Mouse (Mus musculus): ENCODE measurements around the gene Abi3. TPM values are rescaled to one million over a fixed set of nuclear protein-coding genes. Genes with fewer than 3 reads are reported as not detected.

Abi3 gene
- total and polyA plus RNA-seq, 2 experiments from 2014 or later, result 1.1 to 1.5 TPM

- Histone ChIP-seq H3K4me3 (ENCODE audit: low read depth, low read length) (no peak overlapping the region), H3K27me3 (ENCODE audit: insufficient read depth, low read length) (peaks cover 42% of the 10 kb centered on the region), H3K27ac (ENCODE audit: low read depth, low read length) (no peak overlapping the region), H3K9me3 (ENCODE audit: low read length) (no peaks in the 10 kb centered on the region), H3K4me2 (ENCODE audit: low read depth, low read length, poor library complexity, severe bottlenecking) (no peak overlapping the region), H3K9ac (replicated peaks; ENCODE audit: low read length, poor library complexity, severe bottlenecking) (no peak overlapping the region), H3K36me3 (ENCODE audit: insufficient read depth, low read length) (no peaks in the 10 kb centered on the region), H3K4me1 (ENCODE audit: insufficient read depth, low read length) (0 out of 2 replicates have a peak, but pooled peaks cover 2% of the 10 kb centered on the region)
- WGBS, result 76% methylated on average over 6 of the region's 6 CpGs
- ATAC-seq (ENCODE audit: low FRiP score), result no peak
- no peak for TF ChIP-seq CTCF (IDR thresholded peaks at IDR 0.05)
- no peak for DNase-seq (ENCODE audit: low spot score)
Observed at GRCm38 (mm10) chr11:95836433-95836832, 5.8 kb downstream of the Abi3 start.

- Histone ChIP-seq H3K36me3 (ENCODE audit: insufficient read depth, low read length) (no peaks in the 10 kb centered on the region), H3K9ac (replicated peaks; ENCODE audit: low read length, poor library complexity, severe bottlenecking) (no peak overlapping the region), H3K9me3 (ENCODE audit: low read length) (no peaks in the 10 kb centered on the region), H3K4me1 (ENCODE audit: insufficient read depth, low read length) (peaks cover 4% of the 10 kb centered on the region; the same call in 1 of the 2 replicates), H3K4me2 (ENCODE audit: low read depth, low read length, poor library complexity, severe bottlenecking) (no peak overlapping the region), H3K27me3 (ENCODE audit: insufficient read depth, low read length) (peaks cover 48% of the 10 kb centered on the region), H3K27ac (ENCODE audit: low read depth, low read length) (no peak overlapping the region), H3K4me3 (ENCODE audit: low read depth, low read length) (no peak overlapping the region)
- no peak for TF ChIP-seq CTCF (IDR thresholded peaks at IDR 0.05)
- 52% methylated on average over 6 of the region's 6 CpGs for WGBS
- DNase-seq (ENCODE audit: low spot score) (no peak), ATAC-seq (ENCODE audit: low FRiP score) (no peak)
Observed at GRCm38 (mm10) chr11:95835832-95836231, 6.4 kb downstream of the Abi3 start.

GRCm38 (mm10) chr11:95834742-95835710, 7.2 kb downstream of the Abi3 start:
- WGBS, result 19% methylated on average over 15 of the region's 15 CpGs
- H3K27ac ChIP-seq (ENCODE audit: low read depth, low read length), result no peak overlapping the region
- no peak overlapping the region for H3K4me3 ChIP-seq (ENCODE audit: low read depth, low read length)
- H3K27me3 ChIP-seq (ENCODE audit: insufficient read depth, low read length), result peaks cover 56% of the 10 kb centered on the region
- H3K9ac ChIP-seq (replicated peaks; ENCODE audit: low read length, poor library complexity, severe bottlenecking), result no peak overlapping the region
- TF ChIP-seq CTCF (IDR thresholded peaks at IDR 0.05), result no peak
- H3K9me3 ChIP-seq (ENCODE audit: low read length), result no peaks in the 10 kb centered on the region
- DNase-seq (ENCODE audit: low spot score) (no peak), ATAC-seq (ENCODE audit: low FRiP score) (no peak)
- H3K4me2 ChIP-seq (ENCODE audit: low read depth, low read length, poor library complexity, severe bottlenecking), result no peak overlapping the region
- peaks cover 8% of the 10 kb centered on the region; the same call in 1 of the 2 replicates for H3K4me1 ChIP-seq (ENCODE audit: insufficient read depth, low read length)
- H3K36me3 ChIP-seq (ENCODE audit: insufficient read depth, low read length), result no peaks in the 10 kb centered on the region

DNA sequence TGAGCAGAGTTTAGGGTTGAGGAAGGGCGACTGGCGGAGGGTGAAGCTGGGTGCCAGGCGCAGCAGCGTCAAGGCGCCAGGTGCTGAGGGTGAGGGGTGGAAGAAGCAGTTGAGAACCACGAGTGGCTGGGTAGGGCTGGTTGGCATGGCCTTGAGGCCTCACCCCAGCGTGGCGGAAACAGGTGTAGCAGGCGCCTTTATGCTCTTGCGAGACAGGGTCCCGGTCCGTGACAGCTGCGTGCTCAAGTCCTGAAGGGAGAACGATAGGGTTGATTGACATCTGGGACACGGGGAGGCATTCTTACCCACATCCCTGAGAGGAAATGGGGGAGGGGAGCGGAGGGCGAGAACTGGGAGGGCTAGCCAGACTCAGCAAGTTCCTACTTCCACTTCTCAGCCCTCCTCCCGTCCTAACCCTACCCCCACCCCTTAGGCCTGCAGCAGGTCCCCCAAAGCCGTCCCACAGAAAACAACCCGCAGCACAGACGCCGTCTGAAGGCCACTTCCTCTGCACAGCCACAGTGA, 8.1 kb downstream of the Abi3 start:
- Histone ChIP-seq H3K36me3 (ENCODE audit: insufficient read depth, low read length) (no peaks in the 10 kb centered on the region), H3K27me3 (ENCODE audit: insufficient read depth, low read length) (peaks cover 64% of the 10 kb centered on the region), H3K9me3 (ENCODE audit: low read length) (no peaks in the 10 kb centered on the region), H3K4me1 (ENCODE audit: insufficient read depth, low read length) (peaks cover 8% of the 10 kb centered on the region; the same call in 1 of the 2 replicates), H3K9ac (replicated peaks; ENCODE audit: low read length, poor library complexity, severe bottlenecking) (no peak overlapping the region), H3K4me2 (ENCODE audit: low read depth, low read length, poor library complexity, severe bottlenecking) (no peak overlapping the region), H3K4me3 (ENCODE audit: low read depth, low read length) (no peak overlapping the region), H3K27ac (ENCODE audit: low read depth, low read length) (no peak overlapping the region)
- 7% methylated on average over 21 of the region's 22 CpGs for WGBS
- ATAC-seq (ENCODE audit: low FRiP score), result no peak
- no peak for TF ChIP-seq CTCF (IDR thresholded peaks at IDR 0.05)
- no peak for DNase-seq (ENCODE audit: low spot score)

GRCm38 (mm10) chr11:95833631-95834142, 8.6 kb downstream of the Abi3 start:
- DNase-seq (ENCODE audit: low spot score) (no peak), ATAC-seq (ENCODE audit: low FRiP score) (no peak)
- Histone ChIP-seq H3K36me3 (ENCODE audit: insufficient read depth, low read length) (no peaks in the 10 kb centered on the region), H3K27me3 (ENCODE audit: insufficient read depth, low read length) (peaks cover 69% of the 10 kb centered on the region), H3K9me3 (ENCODE audit: low read length) (no peaks in the 10 kb centered on the region), H3K4me3 (ENCODE audit: low read depth, low read length) (no peak overlapping the region), H3K4me2 (ENCODE audit: low read depth, low read length, poor library complexity, severe bottlenecking) (no peak overlapping the region), H3K4me1 (ENCODE audit: insufficient read depth, low read length) (peaks cover 8% of the 10 kb centered on the region; the same call in 1 of the 2 replicates), H3K9ac (replicated peaks; ENCODE audit: low read length, poor library complexity, severe bottlenecking) (no peak overlapping the region), H3K27ac (ENCODE audit: low read depth, low read length) (no peak overlapping the region)
- TF ChIP-seq CTCF (IDR thresholded peaks at IDR 0.05), result no peak
- WGBS, result 7% methylated on average over 18 of the region's 18 CpGs

Data from midbrain, postnatal 0 days (tissue).